Mouse (Mus musculus) G1E (cell line): Measurements from ENCODE around the gene Gm26741. TPM values are rescaled to one million over a fixed set of nuclear protein-coding genes. Genes with fewer than 3 reads are reported as not detected.
"Not testable (repeated sequence)": the region's sequence is repeated elsewhere in the genome, so short reads cannot be mapped to it uniquely, and the experiment has no call there.

Experiments
- ATAC-seq: 2 replicates; pipeline ENCODE4 v1.8.0; 2016; ENCODE audit warnings: mild to moderate bottlenecking; ENCODE audit not compliant: insufficient number of reproducible peaks, poor library complexity, low FRiP score, severe bottlenecking; ENCODE audit errors: extremely low read depth
- DNase-seq: peaks from one replicate; pipeline ENCODE4 v3.0.0; 2012; ENCODE audit warnings: low spot score
- H3K27me3 ChIP-seq: 2 replicates; pipeline ENCODE4 v1.6.1; 2012; ENCODE audit warnings: mild to moderate bottlenecking, low read length, inconsistent platforms; ENCODE audit not compliant: insufficient read depth
- H3K36me3 ChIP-seq: replicated peaks from 2 replicates; pipeline ENCODE3; 2012; ENCODE audit warnings: mild to moderate bottlenecking, inconsistent platforms
- H3K4me1 ChIP-seq: 2 replicates; pipeline ENCODE4 v1.6.1; 2012; ENCODE audit warnings: low read depth, low read length, inconsistent platforms, mixed read lengths; ENCODE audit not compliant: insufficient read depth
- H3K4me3 ChIP-seq: 2 replicates; pipeline ENCODE4 v1.5.1; 2012; ENCODE audit warnings: low read depth, mild to moderate bottlenecking, inconsistent platforms, low read length, moderate library complexity, mixed read lengths
- H3K9me3 ChIP-seq: replicated peaks from 2 replicates; pipeline ENCODE4 v1.6.1; 2012; ENCODE audit warnings: inconsistent platforms
- CTCF ChIP-seq: IDR thresholded peaks from 2 replicates; pipeline ENCODE4 v1.5.1; 2012; ENCODE audit warnings: low read depth, low read length, inconsistent platforms, mixed read lengths
- GATA1 ChIP-seq: IDR thresholded peaks from 2 replicates; pipeline ENCODE4 v1.6.1; 2012; ENCODE audit warnings: borderline replicate concordance, low read length, inconsistent platforms, mixed read lengths
- GATA2 ChIP-seq: IDR thresholded peaks from 2 replicates; pipeline ENCODE4 v1.6.1; 2012; ENCODE audit warnings: low read depth, low read length, inconsistent platforms, borderline replicate concordance
- POLR2AphosphoS5 ChIP-seq: IDR thresholded peaks from 2 replicates; pipeline ENCODE4 v1.6.1; 2012; ENCODE audit warnings: low read depth, low read length, inconsistent platforms; ENCODE audit not compliant: insufficient replicate concordance
- TAL1 ChIP-seq: conservative IDR thresholded peaks from 2 replicates; pipeline ENCODE4 v1.6.1; 2012; ENCODE audit warnings: low read depth, low read length, inconsistent platforms, mixed read lengths
- polyA plus RNA-seq: library from polyadenylated mRNA; stranded (reverse); fragments of >175 nt; gene quantifications from 2 replicates; pipeline ENCODE4 v1.2.3, GENCODE M21; 2012
- total RNA-seq, 2 experiments: library from RNA; stranded (forward) in 1 of 2; stranded (reverse) in 1 of 2; fragments of 200-1000 nt in 1 of 2; fragments of >200 nt in 1 of 2; fragmentation: Nextera tagmentation in 1 of 2; gene quantifications; 2 replicates each; pipeline ENCODE4 v1.2.3; 2014 to 2017

Gene Gm26741
- total RNA-seq (2014; fragmentation: Nextera tagmentation), result not detected in 2 replicates
- total RNA-seq (2017), result not detected in 2 replicates
- polyA plus RNA-seq, result not detected in 2 replicates

DNA sequence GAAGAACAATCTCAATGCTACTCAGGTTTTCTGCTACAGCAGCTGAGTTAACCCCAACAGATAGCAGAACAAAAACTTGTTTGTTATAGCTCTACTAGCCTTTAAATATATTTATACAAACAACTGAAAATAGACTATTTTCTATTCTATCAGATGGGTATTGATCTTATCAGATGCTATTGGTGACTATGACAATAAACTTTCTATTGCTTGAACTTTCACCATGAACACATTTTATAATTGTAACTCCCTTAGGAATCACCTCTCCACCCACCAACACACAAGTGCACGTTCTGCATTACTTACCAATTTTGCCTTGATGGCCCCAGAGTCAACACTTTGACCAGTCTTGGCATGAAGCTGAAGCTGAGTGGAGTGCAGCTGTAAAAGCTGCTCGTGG, at the start of gene Gm26741:
Gene Gm26741 (plus strand): TSS at position 301 of the 400 bp plus-strand sequence.
- Histone ChIP-seq H3K9me3 (no peaks in the 10 kb centered on the region), H3K4me3 (no peak within 1 kb of the TSS), H3K36me3 (peaks cover 29% of the 10 kb centered on the region), H3K27me3 (no peaks in the 10 kb centered on the region), H3K4me1 (no peaks in the 10 kb centered on the region)
- no peak for DNase-seq
- no peak for ATAC-seq
- TF ChIP-seq POLR2AphosphoS5 (no peak), GATA2 (no peak), CTCF (no peak)

DNA sequence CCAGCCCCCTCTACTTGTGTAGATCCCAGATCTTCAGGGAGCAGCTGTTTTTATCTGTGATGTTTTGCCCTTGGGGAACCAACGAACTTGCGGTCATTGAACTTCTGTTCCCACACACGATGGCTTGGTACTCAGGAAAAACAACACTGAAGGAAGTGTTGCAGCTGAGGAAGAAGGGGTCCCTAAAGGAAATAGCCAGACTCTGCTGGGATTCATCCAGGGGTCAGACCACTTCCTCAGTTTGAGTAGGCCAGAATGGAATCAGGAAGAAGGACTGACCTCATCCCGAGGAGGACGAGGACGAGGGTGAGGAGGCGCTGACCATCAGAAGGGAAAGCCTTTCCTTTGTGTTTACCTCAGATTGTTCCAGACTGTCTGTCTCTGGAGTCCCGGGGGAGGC, 49.4 kb upstream of the Gm26741 start:
- TF ChIP-seq GATA2 (no peak), POLR2AphosphoS5 (no peak), TAL1 (no peak), GATA1 (no peak), CTCF (no peak)
- Histone ChIP-seq H3K36me3 (no peaks in the 10 kb centered on the region), H3K27me3 (no peaks in the 10 kb centered on the region), H3K4me1 (no peaks in the 10 kb centered on the region), H3K9me3 (no peaks in the 10 kb centered on the region), H3K4me3 (no peak overlapping the region)
- ATAC-seq, result no peak
- DNase-seq, result no peak

DNA sequence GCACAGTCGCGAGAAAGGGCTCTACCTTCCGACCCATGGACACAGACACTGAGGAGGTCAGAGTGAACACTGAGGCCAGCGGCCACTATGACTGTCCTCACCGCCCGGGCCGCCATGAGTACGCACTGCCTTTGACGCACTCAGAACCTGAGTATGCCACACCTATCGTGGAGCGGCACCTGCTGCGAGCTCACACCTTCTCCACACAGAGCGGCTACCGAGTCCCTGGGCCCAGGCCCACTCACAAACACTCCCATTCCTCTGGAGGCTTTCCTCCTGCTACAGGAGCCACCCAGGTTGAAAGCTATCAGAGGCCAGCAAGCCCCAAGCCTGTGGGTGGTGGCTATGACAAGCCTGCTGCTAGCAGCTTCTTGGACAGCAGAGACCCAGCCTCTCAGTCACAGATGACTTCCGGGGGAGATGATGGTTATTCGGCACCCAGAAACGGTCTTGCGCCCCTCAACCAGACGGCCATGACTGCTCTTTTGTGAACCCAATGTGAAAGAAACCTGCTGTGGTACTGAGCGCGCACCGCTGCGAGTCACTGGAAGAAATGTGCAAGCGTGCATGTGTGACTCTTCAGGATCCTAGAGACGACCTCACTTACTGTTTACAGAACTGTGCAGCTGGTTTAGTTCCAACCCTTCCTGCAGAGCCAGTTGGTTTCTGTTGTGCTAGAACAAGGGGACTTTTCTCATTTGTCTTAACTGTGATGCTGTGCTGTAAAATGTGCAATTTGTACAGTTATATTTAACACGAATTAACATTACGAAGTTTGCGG, 38.9 kb upstream of the Gm26741 start:
- Histone ChIP-seq H3K4me3 (no peak overlapping the region), H3K27me3 (no peaks in the 10 kb centered on the region), H3K9me3 (no peaks in the 10 kb centered on the region), H3K4me1 (no peaks in the 10 kb centered on the region), H3K36me3 (no peaks in the 10 kb centered on the region)
- DNase-seq (no peak), ATAC-seq (no peak)
- TF ChIP-seq TAL1 (no peak), CTCF (no peak), GATA2 (no peak), POLR2AphosphoS5 (no peak), GATA1 (no peak)

DNA sequence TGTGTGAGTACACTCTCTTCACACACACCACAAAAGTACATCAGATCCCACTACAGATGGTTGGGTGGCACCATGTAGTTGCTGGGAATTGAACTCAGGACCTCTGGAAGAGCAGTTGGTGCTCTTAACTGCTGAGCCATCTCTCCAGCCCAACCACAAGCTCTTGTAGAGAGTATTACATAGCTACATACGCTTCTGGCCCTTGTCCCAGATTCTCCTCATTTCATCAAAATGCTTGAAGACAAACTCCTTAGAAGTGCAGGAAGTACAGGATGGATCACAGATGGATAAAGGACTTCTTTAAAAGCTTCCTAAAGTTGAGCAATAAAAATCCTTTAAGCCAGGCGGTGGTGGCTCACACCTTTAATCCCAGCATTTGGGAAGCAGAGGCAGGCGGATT, 36.6 kb upstream of the Gm26741 start:
- ATAC-seq, result no peak
- H3K27me3 ChIP-seq, result no peaks in the 10 kb centered on the region
- H3K36me3 ChIP-seq, result no peaks in the 10 kb centered on the region
- no peaks in the 10 kb centered on the region for H3K4me1 ChIP-seq
- no peak for TF ChIP-seq GATA2
- TF ChIP-seq TAL1, result no peak
- no peak for TF ChIP-seq GATA1
- TF ChIP-seq POLR2AphosphoS5, result no peak
- TF ChIP-seq CTCF, result no peak
- H3K9me3 ChIP-seq, result no peaks in the 10 kb centered on the region
- H3K4me3 ChIP-seq, result no peak overlapping the region
- DNase-seq, result no peak

DNA sequence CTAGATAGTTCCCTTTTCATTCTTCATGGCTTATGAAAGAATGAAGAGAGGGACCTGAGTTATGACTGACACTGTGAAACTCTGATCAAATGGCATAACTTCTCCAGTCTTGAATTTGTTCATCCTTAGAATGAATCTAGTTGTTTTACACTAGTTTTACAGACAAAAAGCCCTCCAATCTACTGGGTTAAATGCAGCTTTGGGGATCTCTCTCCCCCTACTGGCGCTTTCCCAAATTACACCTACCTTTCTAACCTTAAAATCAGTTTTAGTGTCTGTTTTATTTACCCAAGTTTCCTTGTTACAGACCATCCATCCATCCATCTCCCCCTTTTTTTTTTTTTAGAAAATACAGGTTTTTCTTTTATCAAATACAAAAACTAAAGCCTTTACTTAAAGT, 27.6 kb upstream of the Gm26741 start:
- ATAC-seq (no peak), DNase-seq (no peak)
- Histone ChIP-seq H3K4me3 (no peak overlapping the region), H3K27me3 (no peaks in the 10 kb centered on the region), H3K4me1 (no peaks in the 10 kb centered on the region), H3K36me3 (peaks cover 7% of the 10 kb centered on the region), H3K9me3 (no peaks in the 10 kb centered on the region)
- peak; percentile 23; the same call in 1 of the 2 replicates for TF ChIP-seq CTCF
- TF ChIP-seq GATA1, result no peak
- no peak for TF ChIP-seq GATA2
- TF ChIP-seq POLR2AphosphoS5, result no peak
- TF ChIP-seq TAL1, result no peak

DNA sequence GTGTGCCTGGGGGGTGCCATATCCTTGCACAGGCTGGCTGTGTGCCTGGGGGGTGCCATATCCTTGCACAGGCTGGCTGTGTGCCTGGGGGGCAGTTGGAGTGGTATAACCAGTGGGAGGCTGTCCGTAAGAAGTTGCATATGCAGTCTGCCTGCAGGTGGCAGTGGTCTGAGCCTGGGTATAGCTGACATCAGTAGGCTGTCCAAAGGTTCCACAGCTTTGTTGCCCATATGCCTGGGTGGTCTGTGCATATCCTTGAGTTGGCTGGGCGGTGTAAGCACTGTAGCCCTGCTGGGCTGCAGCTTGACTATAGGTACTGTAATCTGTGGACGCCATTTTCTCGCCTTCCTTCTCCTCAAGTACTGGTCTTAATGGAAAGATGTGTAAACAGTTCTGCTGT, 15.2 kb upstream of the Gm26741 start:
- not testable (repeated sequence) for H3K9me3 ChIP-seq, H3K27me3 ChIP-seq, H3K4me3 ChIP-seq, ATAC-seq, H3K4me1 ChIP-seq, DNase-seq
- H3K36me3 ChIP-seq, result peaks cover 49% of the 10 kb centered on the region

DNA sequence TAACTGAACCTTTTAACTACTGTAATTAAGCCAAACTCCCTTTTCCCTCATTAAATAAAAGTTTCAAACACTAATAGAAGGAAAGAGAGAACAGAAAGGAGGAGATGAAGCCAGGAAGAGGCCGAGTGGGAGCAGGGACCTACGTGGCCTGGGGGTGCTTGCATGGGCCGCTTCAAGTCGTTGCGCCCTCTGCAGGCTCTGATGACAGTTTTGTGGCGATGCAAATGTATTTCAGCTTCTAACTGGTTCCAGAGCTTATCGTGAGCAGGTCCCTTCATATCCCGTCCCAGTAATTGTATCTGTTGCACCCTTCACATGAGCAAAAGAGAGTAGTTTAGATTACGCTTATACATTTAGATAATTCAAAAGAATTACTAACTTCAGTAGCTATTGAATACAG, 5.4 kb upstream of the Gm26741 start:
- DNase-seq, result no peak
- no peaks in the 10 kb centered on the region for H3K9me3 ChIP-seq
- TF ChIP-seq TAL1 (no peak), GATA1 (no peak), CTCF (no peak)
- no peak for ATAC-seq
- H3K4me1 ChIP-seq, result no peaks in the 10 kb centered on the region
- H3K27me3 ChIP-seq, result no peaks in the 10 kb centered on the region
- peaks cover 39% of the 10 kb centered on the region for H3K36me3 ChIP-seq
- H3K4me3 ChIP-seq, result no peak overlapping the region
